Mouse (Mus musculus) spleen, postnatal 10 days (tissue): ENCODE results near the gene Cyp2c23.
A peak's percentile ranks its signal among the peaks of the same experiment; 100 is the strongest.

Experiments
- DNase-seq, 2 experiments: peaks; one replicate each; pipeline ENCODE4 v3.0.0; 2021 to 2022; ENCODE audit warnings: low spot score in 2 of 2

Cyp2c23 gene

GRCm38 (mm10) chr19:44028972-44029371 is at the start of gene Cyp2c23:
Gene Cyp2c23, minus strand, starts transcription at chr19:44029208.
- no peak for DNase-seq

- no peak for DNase-seq
Observed at GRCm38 (mm10) chr19:44077024-44077423, 48.0 kb upstream of the Cyp2c23 start.

- DNase-seq: no peak
Observed at GRCm38 (mm10) chr19:44076457-44076856, 47.4 kb upstream of the Cyp2c23 start.

- no peak for DNase-seq
Observed at GRCm38 (mm10) chr19:44074986-44075385, 46.0 kb upstream of the Cyp2c23 start.

- DNase-seq: no peak
Observed at GRCm38 (mm10) chr19:44071166-44071565, 42.2 kb upstream of the Cyp2c23 start.

- DNase-seq: no peak
Observed at GRCm38 (mm10) chr19:44069914-44070232, 40.9 kb upstream of the Cyp2c23 start.

GRCm38 (mm10) chr19:44069121-44069913 is 40.3 kb upstream of the Cyp2c23 start, which contains the start of gene Erlin1:
Gene Erlin1, minus strand, starts transcription at chr19:44069785.
- peak; percentile 81 to 92 for DNase-seq

- no peak for DNase-seq
Observed at GRCm38 (mm10) chr19:44068232-44068631, 39.2 kb upstream of the Cyp2c23 start.

- DNase-seq: peak in 1 of 2 experiments; percentile 17
Observed at GRCm38 (mm10) chr19:44067323-44068049, 38.5 kb upstream of the Cyp2c23 start.

- DNase-seq: no peak
Observed at GRCm38 (mm10) chr19:44064734-44065133, 35.7 kb upstream of the Cyp2c23 start.

- no peak for DNase-seq
Observed at GRCm38 (mm10) chr19:44063773-44064172, 34.8 kb upstream of the Cyp2c23 start.

GRCm38 (mm10) chr19:44060226-44060625 is 31.2 kb upstream of the Cyp2c23 start:
- no peak for DNase-seq

GRCm38 (mm10) chr19:44055173-44055826 is 26.3 kb upstream of the Cyp2c23 start:
- no peak for DNase-seq

GRCm38 (mm10) chr19:44050388-44050787 is 21.4 kb upstream of the Cyp2c23 start:
- no peak for DNase-seq

- DNase-seq: no peak
Observed at GRCm38 (mm10) chr19:44049282-44049681, 20.3 kb upstream of the Cyp2c23 start.

GRCm38 (mm10) chr19:44045847-44046246 is 16.8 kb upstream of the Cyp2c23 start:
- no peak for DNase-seq

GRCm38 (mm10) chr19:44042121-44042520 is 13.1 kb upstream of the Cyp2c23 start:
- DNase-seq: no peak

GRCm38 (mm10) chr19:44033396-44033795 is 4.4 kb upstream of the Cyp2c23 start:
- DNase-seq: no peak

GRCm38 (mm10) chr19:44032046-44032744 is 3.2 kb upstream of the Cyp2c23 start:
- DNase-seq: no peak

GRCm38 (mm10) chr19:44030024-44030423 is 1.0 kb upstream of the Cyp2c23 start:
- no peak for DNase-seq

- DNase-seq: no peak
Observed at GRCm38 (mm10) chr19:44026956-44027530, 2.0 kb downstream of the Cyp2c23 start.
